Mouse (Mus musculus) E14TG2a.4 (cell line): ENCODE results near the gene Tex33.

Source experiments
- CTCF ChIP-seq: conservative IDR thresholded peaks from 2 replicates; pipeline ENCODE4 v1.5.1; 2014; ENCODE audit warnings: low read length
- NANOG ChIP-seq: IDR thresholded peaks from 2 replicates; pipeline ENCODE4 v1.6.1; 2014; ENCODE audit warnings: borderline replicate concordance, low read length, mixed read lengths
- POU5F1 ChIP-seq: IDR thresholded peaks from 2 replicates; pipeline ENCODE4 v1.6.1; 2014; ENCODE audit warnings: low read length, borderline replicate concordance

DNA sequence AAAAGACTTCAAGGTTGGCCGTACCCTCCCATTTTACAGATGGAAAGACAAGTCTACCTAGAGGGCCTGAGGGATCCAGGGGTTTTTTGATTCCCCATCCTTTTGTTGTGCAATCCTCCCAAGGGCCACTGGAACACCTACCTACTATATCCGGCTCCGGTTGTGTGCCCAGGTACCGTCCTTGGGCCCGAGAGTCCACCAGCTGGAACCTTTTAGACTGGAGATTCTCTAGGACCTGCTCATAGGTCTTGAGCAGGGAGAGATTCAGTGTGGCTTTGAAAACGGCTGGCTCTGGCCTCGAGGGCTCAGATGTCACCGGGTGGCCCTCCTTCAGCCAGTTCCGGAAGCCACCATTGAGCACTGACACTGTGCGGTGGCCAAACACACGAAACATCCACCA is 9.4 kb upstream of the Tex33 start:
- TF ChIP-seq POU5F1 (no peak), CTCF (no peak), NANOG (no peak)
